Mouse (Mus musculus) heart, adult 11 months (tissue): Measurements from ENCODE around the gene Akr1c12.
"Not testable (repeated sequence)": the region's sequence is repeated elsewhere in the genome, so short reads cannot be mapped to it uniquely, and the experiment has no call there.

Experiments used
- DNase-seq: peaks from one replicate; pipeline ENCODE4 v3.0.0; 2022

Gene Akr1c12

GRCm38 (mm10) chr13:4279284-4279683, at the start of gene Akr1c12:
Akr1c12 (minus strand) TSS chr13:4279433.
- DNase-seq = no peak

DNA sequence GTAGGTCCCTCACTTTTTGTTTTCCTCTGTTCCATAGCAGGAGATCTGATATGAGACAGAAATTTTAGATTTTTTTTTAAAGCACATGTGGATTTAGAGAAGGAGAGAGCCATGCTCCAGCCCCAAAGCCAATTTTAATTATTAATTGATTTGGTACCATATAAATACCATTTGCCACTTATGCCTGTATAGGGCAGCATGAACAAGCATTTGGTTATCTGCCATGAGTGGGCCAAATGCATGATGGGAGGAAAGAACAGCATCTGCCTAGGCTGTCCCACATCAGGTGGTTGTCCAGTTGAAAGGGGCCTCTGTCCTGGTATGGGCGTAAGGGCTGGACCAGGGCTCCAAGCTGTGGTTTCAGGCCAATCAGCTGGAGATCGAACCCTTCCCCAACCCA, 39.5 kb upstream of the Akr1c12 start:
- DNase-seq = no peak

DNA sequence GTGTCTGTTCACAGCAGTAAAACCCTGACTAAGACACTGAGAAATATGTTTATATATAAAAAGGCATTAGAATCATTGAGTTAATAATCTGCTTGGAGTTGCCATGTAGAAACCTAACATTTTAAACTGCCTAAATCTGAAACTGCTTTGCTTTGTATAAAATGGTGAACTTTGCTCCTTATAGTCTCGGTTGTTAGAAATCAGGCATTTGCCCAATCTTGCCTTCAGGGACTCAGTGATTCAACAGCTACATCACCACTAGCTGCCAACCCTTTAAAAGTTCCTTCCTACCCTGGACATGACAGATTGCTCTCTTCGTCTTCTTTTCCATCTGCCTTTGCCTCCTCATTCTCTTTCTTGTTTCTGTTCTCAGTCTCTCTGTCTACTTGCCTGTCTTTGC, 34.7 kb upstream of the Akr1c12 start:
- DNase-seq = peak; percentile 10

DNA sequence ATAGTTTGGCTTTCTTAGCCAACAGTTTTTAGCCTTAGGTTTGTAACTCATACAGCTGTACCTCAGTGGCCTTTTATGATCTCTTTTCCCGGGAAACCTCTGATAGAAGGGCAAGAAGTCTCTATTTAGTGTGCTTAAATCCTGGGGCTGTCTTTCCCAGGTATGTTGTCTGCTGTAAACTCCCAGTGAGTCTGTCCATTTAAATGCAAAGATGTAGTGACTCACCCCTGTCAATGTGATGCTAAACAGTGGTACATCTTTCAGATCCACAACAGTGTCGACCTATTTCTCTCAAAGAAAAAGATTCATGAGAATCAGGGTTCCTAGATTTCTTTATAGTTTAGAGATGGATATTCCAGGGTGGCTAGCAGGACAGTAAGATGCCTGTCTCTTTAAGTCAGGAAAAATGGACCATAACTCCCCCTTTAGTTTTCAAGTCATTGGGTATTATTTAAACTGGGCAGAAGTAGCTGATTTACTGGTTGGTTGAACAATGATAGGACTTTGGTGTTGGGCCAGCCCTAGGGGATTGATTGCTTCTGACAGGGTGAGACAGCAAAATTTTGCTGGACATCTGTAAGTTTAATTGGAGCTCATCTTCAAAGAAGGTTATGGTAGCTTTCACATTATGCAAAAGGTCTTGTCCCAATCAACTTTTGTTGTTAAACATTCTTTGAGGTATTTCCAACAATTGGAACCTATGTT, 25.8 kb upstream of the Akr1c12 start:
- DNase-seq = no peak

- peak; percentile 8 for DNase-seq
Observed at GRCm38 (mm10) chr13:4296991-4297390, 17.8 kb upstream of the Akr1c12 start.

- DNase-seq = peak; percentile 81
Observed at GRCm38 (mm10) chr13:4281471-4282412, 2.5 kb upstream of the Akr1c12 start.

GRCm38 (mm10) chr13:4277526-4277925, 1.7 kb downstream of the Akr1c12 start:
- DNase-seq = no peak

DNA sequence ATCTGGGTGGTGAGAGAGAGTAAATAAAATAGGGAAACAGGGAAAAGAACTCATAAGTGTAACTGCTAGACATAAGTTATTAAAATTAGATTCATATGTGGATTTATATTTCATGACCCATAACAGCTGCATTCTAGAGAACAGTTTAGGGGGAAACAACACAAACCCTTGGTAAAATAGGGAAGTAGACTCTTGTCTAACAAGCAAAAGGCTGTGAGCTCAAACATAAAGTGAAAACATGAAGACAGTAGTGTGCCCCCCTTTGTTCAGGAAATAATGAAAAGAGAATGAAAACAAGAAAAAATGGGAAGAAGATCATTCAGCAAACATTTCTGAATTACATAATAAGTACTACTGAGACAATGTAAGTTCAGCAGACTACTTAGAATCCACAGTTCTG, 8.4 kb downstream of the Akr1c12 start:
- no peak for DNase-seq

DNA sequence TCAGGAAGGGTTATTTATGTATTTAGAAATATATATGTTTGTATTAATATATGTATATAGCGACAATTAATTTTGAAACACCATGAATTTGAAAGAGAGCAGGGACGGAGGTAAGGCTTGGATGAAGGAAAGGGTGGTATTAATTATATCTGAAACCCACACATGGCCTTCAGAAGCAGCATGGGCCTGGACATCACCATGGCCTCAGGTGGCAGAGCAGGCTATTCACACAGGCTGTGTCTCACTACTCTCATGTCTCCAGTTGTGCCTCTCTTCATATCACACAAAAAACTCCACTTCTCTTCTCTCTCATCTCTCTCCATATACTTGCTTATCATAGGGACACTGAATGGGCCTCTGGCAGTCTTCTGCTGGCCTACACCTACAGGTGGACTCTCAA, 13.8 kb downstream of the Akr1c12 start:
- not testable (repeated sequence) for DNase-seq

GRCm38 (mm10) chr13:4265047-4265446, 14.2 kb downstream of the Akr1c12 start:
- no peak for DNase-seq

DNA sequence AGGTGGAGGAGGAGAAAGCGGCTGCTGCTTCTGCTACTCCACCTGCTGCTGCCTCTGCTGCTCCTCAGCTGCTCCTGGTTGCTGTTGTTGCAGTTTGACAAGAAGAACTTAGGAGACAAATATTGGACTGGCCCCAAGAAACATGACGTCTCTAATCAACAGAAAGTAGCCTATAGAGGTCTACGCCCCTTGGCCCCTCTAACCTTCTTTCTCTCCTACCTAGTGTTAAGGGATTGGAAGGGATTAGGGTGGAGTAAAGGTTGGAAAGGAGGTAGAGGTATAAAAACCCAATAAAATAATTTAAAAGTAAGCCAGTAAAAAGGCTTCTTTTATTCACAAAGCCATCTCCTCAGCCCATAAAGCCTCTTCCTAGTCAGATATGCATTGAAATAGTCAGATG, 14.6 kb downstream of the Akr1c12 start:
- DNase-seq = no peak

DNA sequence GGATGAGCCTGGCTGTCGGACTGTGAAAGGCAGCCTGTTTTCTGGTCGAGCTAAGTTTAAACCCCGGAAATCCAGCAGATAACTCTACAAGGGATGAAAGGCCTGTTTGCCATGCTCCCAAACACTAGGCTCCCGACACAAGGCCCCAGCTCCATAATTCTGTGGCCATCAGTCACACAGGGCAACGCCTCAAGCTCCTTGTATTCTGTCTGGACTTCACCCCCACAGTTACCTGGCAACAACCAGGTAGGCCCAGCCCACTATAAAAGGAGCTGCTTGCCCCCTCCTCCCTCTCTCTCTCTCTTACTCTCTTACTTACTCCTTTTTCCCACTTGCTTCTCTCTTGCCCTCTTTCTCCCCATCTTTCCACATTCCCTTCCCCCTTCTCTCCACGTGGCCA, 21.9 kb downstream of the Akr1c12 start:
- DNase-seq = peak; percentile 58

- not testable (repeated sequence) for DNase-seq
Observed at GRCm38 (mm10) chr13:4256894-4257293, 22.3 kb downstream of the Akr1c12 start.

GRCm38 (mm10) chr13:4249347-4249746, 29.9 kb downstream of the Akr1c12 start:
- no peak for DNase-seq

DNA sequence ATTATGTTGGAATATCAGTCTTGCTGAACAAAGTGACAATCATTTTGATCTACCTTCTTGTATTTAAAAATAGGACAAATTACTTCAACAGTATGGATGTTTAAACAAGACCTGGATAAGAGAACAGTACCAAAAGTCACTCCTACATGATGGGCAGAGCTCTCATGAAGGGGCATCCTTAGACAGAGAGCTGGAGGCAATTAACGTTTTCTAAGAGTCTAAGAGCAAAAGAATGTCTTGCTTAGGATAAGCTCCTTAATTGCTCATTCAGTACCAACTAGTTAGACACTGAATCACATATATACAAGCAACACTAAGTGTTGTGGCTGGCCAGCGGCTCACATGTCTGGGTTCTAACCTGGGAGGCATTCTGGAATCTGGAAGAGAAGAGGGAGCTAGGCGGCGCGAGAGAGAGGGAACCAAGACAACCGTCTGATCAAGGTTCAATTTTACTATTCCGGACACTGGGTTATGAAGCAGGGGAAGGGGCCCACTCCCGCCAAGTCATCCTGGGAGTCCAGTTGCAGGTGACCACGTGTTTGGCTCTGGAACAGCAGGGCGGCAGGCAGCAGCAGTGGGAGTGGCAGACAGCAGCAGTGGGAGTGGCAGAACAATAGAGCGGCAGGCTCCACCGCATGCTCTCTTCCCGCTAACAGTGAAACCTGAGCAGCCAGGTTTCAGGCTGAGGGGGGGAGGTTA, 34.2 kb downstream of the Akr1c12 start:
- DNase-seq = peak; percentile 89

- DNase-seq = no peak
Observed at GRCm38 (mm10) chr13:4233536-4234172, 45.6 kb downstream of the Akr1c12 start.

DNA sequence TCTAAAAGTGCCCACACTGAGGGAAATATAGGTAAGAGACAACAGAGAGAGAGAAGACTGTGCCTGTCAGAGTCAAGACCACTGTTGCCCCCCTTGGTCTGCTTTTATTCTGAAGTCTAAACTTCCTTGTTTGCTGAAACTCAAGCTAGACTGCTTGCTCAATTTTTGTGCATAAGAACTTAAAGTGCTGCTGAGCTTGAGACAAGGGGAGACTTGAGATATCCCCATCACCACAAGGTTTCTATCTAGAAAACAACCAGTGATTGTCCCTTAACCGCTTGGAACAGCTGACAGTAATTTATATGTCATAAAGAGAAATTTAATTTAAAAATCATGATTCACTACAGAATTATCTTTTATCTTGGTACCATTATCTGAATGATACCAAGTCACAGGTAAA, 46.1 kb downstream of the Akr1c12 start:
- no peak for DNase-seq

DNA sequence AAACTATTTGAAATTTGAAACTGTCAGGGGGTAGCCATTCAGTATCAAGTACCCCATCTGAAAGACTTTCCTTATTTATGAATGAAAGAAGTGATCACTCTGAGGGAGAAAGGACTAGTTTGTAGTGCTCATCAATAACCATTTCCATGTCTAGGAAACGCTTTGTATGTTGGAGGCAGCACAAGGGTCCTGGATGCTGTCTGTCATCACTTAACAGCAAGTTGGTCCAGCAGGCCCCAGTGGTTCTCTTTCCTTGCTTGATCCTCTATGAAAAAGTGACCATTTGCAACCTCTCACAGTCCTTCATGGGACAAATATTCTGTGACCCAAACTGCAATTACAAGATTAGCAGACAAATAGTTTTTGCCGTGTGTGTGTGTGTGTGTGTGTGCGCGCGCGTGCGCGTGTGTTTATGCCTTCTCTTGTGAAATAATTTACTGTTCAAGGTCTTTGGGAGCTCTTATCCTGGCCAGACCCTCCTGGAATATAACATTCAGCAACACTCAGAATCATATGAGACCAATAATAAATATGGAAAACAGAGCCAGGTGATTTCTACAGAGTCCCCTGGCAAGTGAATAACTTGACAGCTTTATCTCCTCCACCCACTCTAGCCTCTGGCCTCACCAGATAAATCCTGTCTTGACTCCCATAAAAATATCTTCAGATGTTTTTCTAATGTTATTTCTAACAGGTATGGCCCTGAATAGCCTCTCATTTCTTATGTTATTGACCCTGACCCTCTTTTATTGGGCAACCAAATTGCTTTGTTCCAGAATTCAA, 48.2 kb downstream of the Akr1c12 start:
- DNase-seq = peak; percentile 80

DNA sequence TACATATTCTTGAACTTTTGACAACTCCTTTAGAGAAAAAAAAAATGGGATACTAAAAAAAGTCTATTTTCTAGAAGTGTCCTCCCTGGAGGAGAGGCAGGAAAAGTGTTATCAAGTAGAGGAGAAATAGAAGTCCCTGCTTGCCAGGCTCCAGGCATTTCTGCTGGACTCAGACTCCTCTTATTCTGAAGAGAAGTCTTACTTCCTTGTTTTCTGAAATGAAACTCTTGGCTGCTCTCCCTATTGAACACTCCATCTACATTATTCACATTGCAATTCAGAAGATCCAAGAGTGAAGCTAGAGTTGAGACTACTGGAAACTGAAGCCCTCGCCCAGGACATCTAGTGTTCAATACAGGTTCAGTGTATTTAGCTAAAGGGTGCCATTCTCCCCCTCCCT, 50.8 kb downstream of the Akr1c12 start, which contains the start of gene Akr1c19:
Akr1c19 (plus strand) TSS at position 260 of the 400 bp plus-strand sequence.
- DNase-seq = peak; percentile 94
